Mouse (Mus musculus) heart, embryonic 15.5 days (tissue): Measurements from ENCODE around the gene Ppp2r2c. TPM values are rescaled to one million over a fixed set of nuclear protein-coding genes. Genes with fewer than 3 reads are reported as not detected.
A peak's percentile ranks its signal among the peaks of the same experiment; 100 is the strongest.

Experiments used
- ATAC-seq: fragments of 200-750 bp; cut with Nextera tagmentation; replicated peaks from 2 replicates; pipeline ENCODE4 v1.8.0; 2017; ENCODE audit warnings: low read depth, moderate TSS enrichment; ENCODE audit not compliant: insufficient number of reproducible peaks, insufficient read depth, low FRiP score
- H3K27ac ChIP-seq: fragments of 300-500 bp; sonication (generic); 2 replicates; pipeline ENCODE4 v1.5.1; 2015; ENCODE audit warnings: mild to moderate bottlenecking, inconsistent platforms
- H3K27me3 ChIP-seq: fragments of 300-500 bp; sonication (generic); 2 replicates; pipeline ENCODE4 v1.6.1; 2015; ENCODE audit warnings: inconsistent platforms
- H3K36me3 ChIP-seq: fragments of 300-500 bp; sonication (generic); 2 replicates; pipeline ENCODE4 v1.6.1; 2015; ENCODE audit warnings: mild to moderate bottlenecking, inconsistent platforms
- H3K4me1 ChIP-seq: fragments of 300-500 bp; sonication (generic); replicated peaks from 2 replicates; pipeline ENCODE4 v1.6.1; 2015; ENCODE audit warnings: inconsistent platforms
- H3K4me2 ChIP-seq: fragments of 300-500 bp; sonication (generic); 2 replicates; pipeline ENCODE4 v1.6.1; 2015; ENCODE audit warnings: inconsistent platforms, mild to moderate bottlenecking, moderate library complexity
- H3K4me3 ChIP-seq: fragments of 300-500 bp; sonication (generic); 2 replicates; pipeline ENCODE4 v1.5.1; 2015; ENCODE audit warnings: mild to moderate bottlenecking, inconsistent platforms
- H3K9ac ChIP-seq: fragments of 300-500 bp; sonication (generic); 2 replicates; pipeline ENCODE4 v1.6.1; 2015; ENCODE audit warnings: mild to moderate bottlenecking, inconsistent platforms
- H3K9me3 ChIP-seq: fragments of 300-500 bp; sonication (generic); replicated peaks from 2 replicates; pipeline ENCODE4 v1.6.1; 2016; ENCODE audit warnings: inconsistent platforms
- WGBS: fragments of 180-500 bp; shearing (Covaris S2); methylation state at CpG from one replicate; pipeline ENCODE4 v1.1.7; 2015; ENCODE audit warnings: mixed read lengths; 5-methylcytosine and 5-hydroxymethylcytosine counted together
- polyA plus RNA-seq: library from polyadenylated mRNA; unstranded; fragments of >200 nt; fragmentation: Nextera tagmentation; extraction: Ambion mirVana; gene quantifications from 2 replicates; pipeline ENCODE4 v1.2.1, GENCODE M21; 2015

Gene Ppp2r2c
- polyA plus RNA-seq, 1 experiment from 2014 or later = 0.10 TPM

DNA sequence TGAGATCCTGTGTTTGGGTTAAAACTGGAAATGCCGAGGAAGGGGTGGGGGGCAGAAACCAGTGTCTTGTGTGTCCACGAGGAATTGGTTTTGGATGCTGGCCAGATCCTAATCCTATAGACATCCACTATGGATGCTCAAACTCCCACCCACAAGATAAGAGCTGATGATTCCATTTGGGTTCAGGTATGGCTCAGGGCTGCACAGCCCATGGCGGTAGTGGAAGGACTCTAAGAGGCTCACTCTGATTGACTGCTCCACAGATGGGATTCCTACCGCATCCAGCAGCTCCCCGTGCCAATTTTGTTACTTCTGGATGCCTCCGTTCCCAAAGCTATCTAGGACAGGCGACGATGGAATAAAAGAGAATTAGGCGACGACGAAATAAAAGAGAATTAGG lies 20.6 kb downstream of the Ppp2r2c start:
- H3K4me1 ChIP-seq = peaks cover 4% of the 10 kb centered on the region; the same call in 1 of the 2 replicates
- H3K9me3 ChIP-seq = no peaks in the 10 kb centered on the region
- H3K4me3 ChIP-seq = no peak overlapping the region
- no peak overlapping the region for H3K27ac ChIP-seq
- H3K4me2 ChIP-seq = no peak overlapping the region
- no peaks in the 10 kb centered on the region for H3K36me3 ChIP-seq
- H3K27me3 ChIP-seq = no peaks in the 10 kb centered on the region; the same call in 1 of the 2 replicates
- 83% methylated on average over 11 of the region's 11 CpGs for WGBS
- no peak for ATAC-seq
- no peak overlapping the region for H3K9ac ChIP-seq

DNA sequence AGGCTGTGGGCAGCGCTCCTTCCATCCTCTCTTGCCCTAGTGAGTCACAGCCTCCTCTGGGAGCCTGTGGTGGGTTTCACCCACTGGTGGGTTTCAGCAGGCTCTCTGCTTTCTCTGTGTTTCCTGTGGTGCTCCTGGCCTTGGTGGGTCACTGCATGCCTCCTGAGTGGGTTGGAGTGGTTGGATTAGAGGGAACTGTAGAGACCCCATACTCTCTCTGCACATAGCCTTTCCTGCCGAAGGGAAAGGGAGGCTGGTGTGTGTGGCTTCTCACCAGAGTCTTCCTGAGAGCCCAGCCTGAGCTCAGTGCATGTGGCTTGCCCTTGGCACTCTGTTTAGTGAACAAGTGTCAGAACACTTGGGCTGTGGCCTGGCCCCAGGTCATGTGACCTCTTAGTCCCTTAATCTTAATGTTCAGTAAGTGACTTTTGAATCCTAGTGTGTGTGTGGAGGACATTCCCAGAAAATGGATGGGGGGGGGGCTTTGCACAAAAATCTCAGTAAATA lies 21.1 kb downstream of the Ppp2r2c start:
- no peaks in the 10 kb centered on the region for H3K36me3 ChIP-seq
- WGBS = 74% methylated on average over 2 of the region's 2 CpGs
- H3K4me3 ChIP-seq = no peak overlapping the region
- no peaks in the 10 kb centered on the region for H3K9me3 ChIP-seq
- ATAC-seq = no peak
- no peak overlapping the region for H3K9ac ChIP-seq
- H3K4me1 ChIP-seq = peaks cover 4% of the 10 kb centered on the region; the same call in 1 of the 2 replicates
- no peaks in the 10 kb centered on the region; the same call in 1 of the 2 replicates for H3K27me3 ChIP-seq
- no peak overlapping the region for H3K27ac ChIP-seq
- no peak overlapping the region for H3K4me2 ChIP-seq

DNA sequence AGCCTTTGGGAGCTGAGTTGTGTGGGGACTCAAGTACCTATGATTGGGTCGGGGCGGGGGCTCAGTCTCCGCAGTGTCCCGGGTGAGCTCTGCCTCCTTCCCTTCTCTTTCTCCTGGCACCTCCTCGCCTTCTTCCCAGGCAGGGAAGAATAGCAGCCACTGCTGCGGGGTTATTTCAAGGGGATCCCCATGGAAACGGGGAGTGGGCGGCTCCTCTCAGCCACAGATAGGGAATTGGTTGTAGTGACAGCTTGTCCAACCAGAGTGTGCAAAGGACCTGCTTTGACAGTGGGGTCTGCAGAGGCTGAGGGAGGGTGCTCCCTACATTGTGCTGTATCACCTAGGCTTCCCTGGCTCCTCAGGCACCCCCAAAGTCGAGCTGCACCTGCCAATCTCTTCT lies 22.5 kb downstream of the Ppp2r2c start:
- Histone ChIP-seq H3K4me3 (no peak overlapping the region), H3K4me1 (peaks cover 4% of the 10 kb centered on the region; the same call in 1 of the 2 replicates), H3K4me2 (no peak overlapping the region), H3K9me3 (no peaks in the 10 kb centered on the region), H3K27me3 (no peaks in the 10 kb centered on the region; the same call in 1 of the 2 replicates), H3K27ac (no peak overlapping the region), H3K36me3 (no peaks in the 10 kb centered on the region), H3K9ac (no peak overlapping the region)
- no peak for ATAC-seq
- 34% methylated on average over 9 of the region's 9 CpGs for WGBS

DNA sequence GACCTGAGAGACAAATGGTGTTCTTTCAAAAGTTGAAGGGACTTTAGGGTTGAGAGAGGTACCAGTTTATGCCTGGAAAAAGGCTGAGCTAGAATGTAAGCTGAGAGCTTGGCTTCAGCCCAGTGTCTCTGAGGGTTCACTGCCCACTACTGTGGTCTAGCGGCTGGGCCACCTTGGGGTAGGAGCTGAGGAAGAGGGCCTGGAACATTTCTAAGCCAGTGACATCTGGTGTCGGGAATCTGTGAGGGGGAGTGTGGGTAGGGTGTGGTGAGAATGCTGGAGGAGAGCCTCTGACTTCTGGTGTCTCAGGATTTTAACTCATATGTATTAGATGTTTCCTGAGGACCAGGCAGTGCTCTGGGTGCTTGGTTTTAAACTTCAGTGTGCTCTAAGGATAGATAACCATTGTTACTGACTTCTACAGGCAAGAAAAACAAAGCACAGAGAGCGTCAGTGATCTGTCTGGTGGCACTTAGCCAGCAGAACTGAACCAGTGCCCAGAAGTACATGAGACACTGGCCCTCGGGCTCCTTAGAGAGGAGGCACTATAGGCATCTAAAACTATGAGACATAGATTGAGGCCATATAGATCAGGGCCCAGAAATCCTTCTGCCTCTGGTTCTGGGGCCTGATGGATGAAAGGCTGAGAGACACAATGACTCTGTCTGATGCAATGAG lies 23.6 kb downstream of the Ppp2r2c start:
- Histone ChIP-seq H3K27ac (no peak overlapping the region), H3K4me1 (peaks cover 4% of the 10 kb centered on the region; the same call in 1 of the 2 replicates), H3K36me3 (no peaks in the 10 kb centered on the region), H3K9me3 (no peaks in the 10 kb centered on the region), H3K27me3 (peaks cover under 1% of the 10 kb centered on the region), H3K4me2 (no peak overlapping the region), H3K9ac (no peak overlapping the region), H3K4me3 (no peak overlapping the region)
- 23% methylated on average over 4 of the region's 4 CpGs for WGBS
- ATAC-seq = no peak

DNA sequence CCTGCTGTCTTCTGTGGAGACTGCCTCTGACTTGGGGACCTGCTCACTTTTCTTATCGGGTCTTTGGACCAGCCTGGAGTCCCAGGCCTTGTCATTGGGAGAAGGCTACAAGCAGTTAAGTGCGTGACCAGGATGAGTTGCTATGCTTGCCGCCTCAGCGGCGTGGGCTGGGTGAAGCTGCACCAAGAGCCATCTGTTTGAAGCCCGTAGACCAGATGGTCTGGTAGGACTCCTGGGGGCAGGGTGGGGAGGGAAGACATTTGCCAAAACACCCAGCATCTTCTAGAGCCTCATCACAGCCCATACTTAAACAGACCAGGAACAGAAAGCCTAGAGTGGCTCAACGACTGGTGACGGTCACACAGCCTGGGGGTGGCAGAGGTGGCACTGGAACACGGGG lies 24.9 kb downstream of the Ppp2r2c start:
- Histone ChIP-seq H3K9me3 (no peaks in the 10 kb centered on the region), H3K4me2 (no peak overlapping the region), H3K36me3 (no peaks in the 10 kb centered on the region), H3K27me3 (peaks cover 5% of the 10 kb centered on the region), H3K4me1 (peaks cover 4% of the 10 kb centered on the region; the same call in 1 of the 2 replicates), H3K4me3 (no peak overlapping the region), H3K27ac (no peak overlapping the region), H3K9ac (no peak overlapping the region)
- no peak for ATAC-seq
- 67% methylated on average over 9 of the region's 9 CpGs for WGBS

DNA sequence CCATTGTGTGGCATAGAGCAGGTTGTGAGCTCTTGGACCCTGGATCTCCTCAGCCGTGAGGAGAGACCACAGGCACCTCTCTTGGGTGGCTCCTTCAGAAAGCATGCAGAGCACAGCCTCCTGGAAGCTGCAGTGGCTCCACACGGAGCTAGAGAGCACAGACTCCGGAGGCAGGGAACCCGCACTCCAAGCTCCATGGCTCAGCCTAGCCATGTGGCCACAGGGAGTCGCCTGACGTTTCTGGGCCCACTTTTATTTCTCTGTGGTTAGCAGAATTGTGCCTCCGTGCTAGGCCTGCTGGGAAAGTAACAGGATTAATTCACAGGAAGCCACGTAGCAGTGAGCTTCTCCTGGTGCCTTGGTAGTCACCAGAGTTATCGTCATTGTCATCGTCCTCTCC lies 25.8 kb downstream of the Ppp2r2c start:
- 62% methylated on average over 10 of the region's 10 CpGs for whole genome bisulfite sequencing
- no peak overlapping the region for H3K4me2 ChIP-seq
- ATAC-seq = no peak
- no peaks in the 10 kb centered on the region for H3K9me3 ChIP-seq
- no peak overlapping the region for H3K4me3 ChIP-seq
- H3K27ac ChIP-seq = no peak overlapping the region
- no peaks in the 10 kb centered on the region for H3K36me3 ChIP-seq
- H3K4me1 ChIP-seq = peaks cover 4% of the 10 kb centered on the region; the same call in 1 of the 2 replicates
- peaks cover 5% of the 10 kb centered on the region for H3K27me3 ChIP-seq
- no peak overlapping the region for H3K9ac ChIP-seq

DNA sequence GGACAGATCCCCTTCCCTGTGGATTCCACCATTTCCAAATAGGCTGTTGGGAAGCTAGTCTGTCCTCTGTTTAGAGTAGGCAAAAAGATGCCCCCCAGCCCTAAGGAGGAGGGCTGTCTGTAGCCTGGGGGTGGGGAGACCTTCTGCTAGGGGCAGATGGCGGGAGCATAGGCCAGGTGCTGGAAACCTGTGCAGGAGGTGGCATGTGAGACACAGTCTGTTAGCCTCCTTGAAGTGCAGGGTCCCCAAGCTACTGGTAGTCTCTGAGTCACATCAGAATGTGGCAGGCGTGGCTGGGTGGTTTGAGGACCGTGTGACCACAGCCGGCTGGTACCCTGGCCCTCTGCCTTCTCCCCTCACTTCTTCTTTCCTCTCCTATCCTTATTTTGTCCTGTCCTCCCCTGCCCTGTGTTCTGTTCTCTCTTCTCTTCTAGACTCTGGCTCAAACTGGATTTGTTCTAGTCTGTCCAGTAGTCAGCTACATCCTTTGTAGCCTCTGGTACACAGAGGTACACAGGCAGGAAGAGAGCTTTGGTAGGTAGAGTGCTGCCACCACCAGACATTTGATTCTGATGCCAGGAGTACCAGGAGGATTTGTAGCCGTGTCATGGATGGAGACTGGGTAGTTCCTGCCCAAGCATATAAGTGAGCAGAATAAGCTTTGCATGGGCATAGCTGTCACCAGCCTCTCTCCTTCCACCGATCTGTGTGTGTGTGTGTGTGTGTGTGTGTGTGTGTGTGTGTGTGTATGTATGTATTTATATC lies 26.5 kb downstream of the Ppp2r2c start:
- Histone ChIP-seq H3K4me2 (no peak overlapping the region), H3K9ac (no peak overlapping the region), H3K27ac (no peak overlapping the region), H3K9me3 (no peaks in the 10 kb centered on the region), H3K36me3 (no peaks in the 10 kb centered on the region), H3K4me1 (peaks cover 4% of the 10 kb centered on the region; the same call in 1 of the 2 replicates), H3K27me3 (peaks cover 5% of the 10 kb centered on the region; the same call in 1 of the 2 replicates), H3K4me3 (no peak overlapping the region)
- 63% methylated on average over 6 of the region's 6 CpGs for WGBS
- no peak for ATAC-seq

DNA sequence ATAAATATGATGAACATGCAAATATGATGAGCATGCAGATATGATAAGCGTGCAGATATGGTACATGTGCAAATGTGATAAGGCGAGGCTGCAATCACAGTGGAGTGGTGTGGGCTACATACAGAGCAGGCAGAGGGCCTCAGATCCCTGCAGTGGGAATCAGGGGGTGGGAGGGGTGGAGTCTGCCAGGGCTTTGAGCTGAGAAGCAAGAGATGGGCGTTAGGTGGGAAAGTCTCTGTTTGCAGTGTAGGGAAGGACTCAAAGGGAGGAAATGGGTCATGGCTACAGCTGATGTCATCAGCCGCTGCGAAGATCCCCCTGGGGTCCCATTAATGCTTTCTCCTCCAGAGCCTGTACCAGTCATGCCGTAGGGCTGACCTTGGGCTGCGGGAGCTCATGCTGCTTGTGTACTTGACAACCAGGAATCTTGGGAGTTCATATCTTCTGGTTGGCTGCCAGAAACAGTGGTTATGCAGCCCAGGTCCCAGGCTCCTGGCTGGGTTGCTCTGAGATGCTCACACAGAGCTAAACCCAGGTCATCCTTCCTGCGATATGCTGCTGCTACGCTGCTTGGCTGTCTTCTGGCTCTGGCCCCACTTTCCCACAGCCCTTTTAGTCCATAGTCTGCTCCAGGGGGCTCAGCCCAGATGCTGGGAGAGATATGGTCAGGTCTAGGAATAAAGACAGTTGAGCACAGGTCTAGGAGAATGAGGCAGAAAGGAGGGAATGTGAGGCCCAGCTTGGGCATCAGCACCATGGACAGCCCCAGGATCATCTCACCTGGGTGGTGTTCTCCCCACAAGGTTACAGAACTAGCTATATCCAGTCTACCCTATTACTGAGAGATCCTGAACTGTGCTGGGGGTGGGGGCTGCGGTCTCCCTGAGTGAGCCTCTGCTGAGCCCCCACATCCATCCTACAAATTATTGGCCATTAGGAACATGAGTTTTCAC lies 27.6 kb downstream of the Ppp2r2c start:
- H3K4me1 ChIP-seq = 0 out of 2 replicates have a peak, but pooled peaks cover under 1% of the 10 kb centered on the region
- H3K9ac ChIP-seq = no peak overlapping the region
- H3K27me3 ChIP-seq = peaks cover 5% of the 10 kb centered on the region; the same call in 1 of the 2 replicates
- no peaks in the 10 kb centered on the region for H3K9me3 ChIP-seq
- H3K36me3 ChIP-seq = no peaks in the 10 kb centered on the region
- H3K4me2 ChIP-seq = no peak overlapping the region
- ATAC-seq = peak; percentile 27; the same call in 1 of the 2 replicates
- 67% methylated on average over 10 of the region's 10 CpGs for WGBS
- H3K27ac ChIP-seq = no peak overlapping the region
- no peak overlapping the region for H3K4me3 ChIP-seq

DNA sequence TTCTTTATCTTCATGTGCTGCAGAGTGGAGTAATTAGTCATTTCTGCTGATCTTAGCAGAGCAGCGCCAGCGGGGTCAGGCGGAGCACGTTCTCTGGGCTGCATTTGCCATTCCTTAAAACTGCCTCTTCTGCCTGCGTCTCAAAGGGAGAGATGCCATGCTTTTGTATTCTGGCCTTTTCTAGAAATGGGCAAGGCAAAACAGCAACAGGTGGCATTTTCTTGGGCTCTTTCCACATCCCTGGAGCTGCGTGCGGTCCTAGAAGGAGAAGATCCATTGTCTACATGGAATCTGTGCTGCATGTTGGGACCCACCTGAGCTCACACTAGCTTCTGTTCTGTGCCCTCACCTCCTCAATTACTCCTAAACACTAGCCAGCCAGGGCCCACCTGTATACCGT lies 29.7 kb downstream of the Ppp2r2c start:
- no peak overlapping the region for H3K9ac ChIP-seq
- H3K36me3 ChIP-seq = no peaks in the 10 kb centered on the region
- H3K9me3 ChIP-seq = no peaks in the 10 kb centered on the region
- H3K4me3 ChIP-seq = no peak overlapping the region
- 81% methylated on average over 8 of the region's 8 CpGs for WGBS
- no peak for ATAC-seq
- H3K27ac ChIP-seq = no peak overlapping the region
- no peaks in the 10 kb centered on the region for H3K4me1 ChIP-seq
- no peak overlapping the region for H3K4me2 ChIP-seq
- H3K27me3 ChIP-seq = peaks cover 5% of the 10 kb centered on the region; the same call in 1 of the 2 replicates

DNA sequence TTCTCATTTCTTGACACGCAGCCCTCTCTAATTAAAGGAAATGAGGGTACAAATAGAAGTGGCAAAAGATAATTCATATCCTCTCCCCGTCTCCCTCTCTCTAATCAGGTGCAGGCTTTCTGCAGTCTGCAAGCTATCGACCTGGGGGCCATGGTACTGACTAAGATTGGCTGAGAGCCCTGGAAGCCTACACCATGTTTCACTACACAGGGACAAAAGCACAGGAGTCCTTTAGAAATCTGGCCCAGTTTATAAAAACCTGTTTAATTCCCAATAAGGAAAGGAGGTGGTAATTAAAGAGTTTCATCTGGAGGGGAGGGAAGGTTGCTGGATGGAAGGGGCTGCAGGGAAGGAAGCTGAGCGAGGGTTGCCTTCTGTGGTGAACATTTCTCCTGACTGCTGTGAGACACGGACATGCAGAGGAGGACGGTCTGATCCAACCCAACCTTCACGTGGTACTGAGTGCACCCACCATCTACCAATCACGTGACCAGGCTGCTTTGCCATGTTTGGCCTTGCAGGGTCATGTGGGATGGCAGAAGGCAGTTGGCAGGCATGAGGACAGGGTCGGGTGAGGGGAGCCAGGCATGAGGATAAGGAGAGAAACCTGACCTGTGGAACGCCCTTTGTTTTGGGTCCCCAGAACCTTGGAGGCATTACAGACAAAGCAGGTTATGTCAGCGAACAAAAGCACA lies 30.2 kb downstream of the Ppp2r2c start:
- Histone ChIP-seq H3K9ac (no peak overlapping the region), H3K4me2 (no peak overlapping the region), H3K9me3 (no peaks in the 10 kb centered on the region), H3K27me3 (peaks cover 5% of the 10 kb centered on the region; the same call in 1 of the 2 replicates), H3K4me1 (no peaks in the 10 kb centered on the region), H3K36me3 (no peaks in the 10 kb centered on the region), H3K4me3 (no peak overlapping the region), H3K27ac (no peak overlapping the region)
- ATAC-seq = no peak
- 71% methylated on average over 11 of the region's 11 CpGs for WGBS
